Mouse (Mus musculus) E14TG2a.4 (cell line): Measurements from ENCODE around the gene Mief1.

Experiments
- CTCF ChIP-seq: conservative IDR thresholded peaks from 2 replicates; pipeline ENCODE4 v1.5.1; 2014; ENCODE audit warnings: low read length
- POU5F1 ChIP-seq: IDR thresholded peaks from 2 replicates; pipeline ENCODE4 v1.6.1; 2014; ENCODE audit warnings: low read length, borderline replicate concordance

- no peak for TF ChIP-seq CTCF
- TF ChIP-seq POU5F1 = no peak
These were observed 30.1 kb downstream of the Mief1 start, which contains the start of gene Rps19bp1 for GRCm38 (mm10) chr15:80263610-80264575.
